Mouse (Mus musculus) ES-E14 (cell line): ENCODE measurements at regions not wholly inside any gene's neighbourhood (a gene's known extent, or its start where the extent isn't known, plus 50 kb on each side); places are given as distances from the start of the nearest gene placed in this dataset.

ENCODE experiments used
- DNase-seq: peaks from one replicate; pipeline ENCODE4 v3.0.0-alpha.2; 2013; ENCODE audit warnings: low read depth, low spot score
- H3K27ac ChIP-seq: 2 replicates; pipeline ENCODE4 v1.5.1; 2012; ENCODE audit warnings: low read depth, mild to moderate bottlenecking, low read length, moderate library complexity, mixed read lengths; ENCODE audit not compliant: poor library complexity, insufficient read depth, severe bottlenecking
- H3K36me3 ChIP-seq: 2 replicates; pipeline ENCODE4 v1.6.1; 2012; ENCODE audit warnings: mild to moderate bottlenecking, low read length, moderate library complexity, mixed read lengths; ENCODE audit not compliant: control insufficient read depth, poor library complexity, insufficient read depth, severe bottlenecking
- H3K4me1 ChIP-seq, 2 experiments: fragments of 150-350 bp in 1 of 2; sonication (generic) in 1 of 2; 2 replicates each; pipeline ENCODE4 v1.6.1; 2012; ENCODE audit warnings: low read length in 2 of 2, mild to moderate bottlenecking in 1 of 2, mixed read lengths in 1 of 2; ENCODE audit not compliant: control insufficient read depth in 2 of 2, insufficient read depth in 2 of 2, poor library complexity in 1 of 2
- H3K4me3 ChIP-seq, 2 experiments: fragments of 150-350 bp in 1 of 2; sonication (generic) in 1 of 2; 2 replicates each; pipeline ENCODE4 v1.5.1; 2012; ENCODE audit warnings: low read length in 2 of 2, low read depth in 1 of 2, mild to moderate bottlenecking in 1 of 2, mixed read lengths in 1 of 2; ENCODE audit not compliant: insufficient read depth in 1 of 2, poor library complexity in 1 of 2, severe bottlenecking in 1 of 2
- H3K9ac ChIP-seq: 2 replicates; pipeline ENCODE4 v1.6.1; 2012; ENCODE audit warnings: low read depth, mild to moderate bottlenecking, low read length, mixed read lengths; ENCODE audit not compliant: poor library complexity, insufficient read depth, severe bottlenecking
- H3K9me3 ChIP-seq: fragments of 150-350 bp; sonication (generic); 2 replicates; pipeline ENCODE4 v1.6.1; 2012; ENCODE audit warnings: low read depth, mild to moderate bottlenecking, low read length; ENCODE audit not compliant: control insufficient read depth, insufficient read depth
- CHD2 ChIP-seq: IDR thresholded peaks from 2 replicates; pipeline ENCODE4 v1.6.1; 2014; ENCODE audit warnings: mild to moderate bottlenecking, low read depth, low read length, inconsistent platforms
- HCFC1 ChIP-seq: IDR thresholded peaks from 2 replicates; pipeline ENCODE4 v1.6.1; 2012; ENCODE audit warnings: low read length, inconsistent platforms, borderline replicate concordance; ENCODE audit not compliant: insufficient read depth
- MAFK ChIP-seq: IDR thresholded peaks from 2 replicates; pipeline ENCODE4 v1.6.1; 2014; ENCODE audit warnings: mild to moderate bottlenecking, low read depth, low read length, inconsistent platforms; ENCODE audit not compliant: insufficient read depth
- ZC3H11A ChIP-seq: IDR thresholded peaks from 2 replicates; pipeline ENCODE4 v1.6.1; 2012; ENCODE audit warnings: low read depth, mild to moderate bottlenecking, inconsistent platforms, low read length, borderline replicate concordance
- ZNF384 ChIP-seq: IDR thresholded peaks from 2 replicates; pipeline ENCODE4 v1.6.1; 2012; ENCODE audit warnings: low read depth, low read length, inconsistent platforms
- in situ Hi-C, 2 experiments: fragments of 600-800 bp; cut with MboI; formaldehyde crosslinking; loops; one replicate each; pipeline ENCODE4 v1.15.1; 2025; ENCODE audit warnings: low sequenced_read_pairs in 2 of 2, inconsistent platforms in 1 of 2; ENCODE audit not compliant: unreplicated experiment in 2 of 2

- no peak for DNase-seq
- in situ Hi-C loops, result no loop called here
- H3K4me3 ChIP-seq, result no peak overlapping the region
- no peaks in the 10 kb centered on the region for H3K36me3 ChIP-seq
- no peaks in the 10 kb centered on the region for H3K9me3 ChIP-seq
- no peaks in the 10 kb centered on the region; a peak in 1 of 4 replicates for H3K4me1 ChIP-seq
- no peak overlapping the region for H3K9ac ChIP-seq
- no peak overlapping the region for H3K27ac ChIP-seq
- TF ChIP-seq ZC3H11A, result no peak
- TF ChIP-seq ZNF384, result no peak
- no peak for TF ChIP-seq HCFC1
- no peak for TF ChIP-seq CHD2
- no peak for TF ChIP-seq MAFK
Observed at GRCm38 (mm10) chr15:93913041-93913440, 317.4 kb upstream of the Prickle1 start.

GRCm38 (mm10) chr15:93910981-93911431 lies 315.3 kb upstream of the Prickle1 start:
- no peak overlapping the region for H3K4me3 ChIP-seq
- TF ChIP-seq HCFC1, result no peak
- TF ChIP-seq CHD2, result no peak
- TF ChIP-seq ZC3H11A, result no peak
- TF ChIP-seq MAFK, result no peak
- TF ChIP-seq ZNF384, result no peak
- no peak overlapping the region for H3K27ac ChIP-seq
- no peaks in the 10 kb centered on the region; a peak in 1 of 4 replicates for H3K4me1 ChIP-seq
- H3K9me3 ChIP-seq, result no peaks in the 10 kb centered on the region
- H3K36me3 ChIP-seq, result no peaks in the 10 kb centered on the region
- H3K9ac ChIP-seq, result no peak overlapping the region
- DNase-seq, result no peak
- in situ Hi-C loops, result no loop called here

DNA sequence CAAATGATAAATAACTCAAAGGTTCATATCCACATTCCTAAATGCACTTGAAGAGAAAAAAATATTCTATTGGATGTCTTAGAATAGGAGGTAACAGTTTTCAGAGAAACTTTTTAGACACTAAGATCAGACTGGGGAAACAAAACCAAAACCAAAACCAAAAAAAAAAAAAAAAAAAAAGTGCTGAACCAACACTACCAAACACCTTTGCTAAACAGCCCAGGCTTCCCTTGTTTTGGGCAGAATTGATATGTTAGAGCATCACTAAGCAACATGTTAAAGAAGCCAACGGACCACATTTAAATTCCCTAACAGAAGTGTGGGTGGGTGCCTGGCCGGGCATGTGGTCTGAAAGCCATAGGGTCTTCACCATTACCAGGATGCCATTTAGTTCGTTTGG lies 314.5 kb upstream of the Prickle1 start:
- Histone ChIP-seq H3K27ac (no peak overlapping the region), H3K4me1 (no peaks in the 10 kb centered on the region; a peak in 1 of 4 replicates), H3K36me3 (no peaks in the 10 kb centered on the region), H3K4me3 (no peak overlapping the region), H3K9ac (no peak overlapping the region), H3K9me3 (no peaks in the 10 kb centered on the region)
- no peak for DNase-seq
- in situ Hi-C loops, result no loop called here
- TF ChIP-seq ZNF384 (no peak), ZC3H11A (no peak), HCFC1 (no peak), MAFK (no peak), CHD2 (no peak)

DNA sequence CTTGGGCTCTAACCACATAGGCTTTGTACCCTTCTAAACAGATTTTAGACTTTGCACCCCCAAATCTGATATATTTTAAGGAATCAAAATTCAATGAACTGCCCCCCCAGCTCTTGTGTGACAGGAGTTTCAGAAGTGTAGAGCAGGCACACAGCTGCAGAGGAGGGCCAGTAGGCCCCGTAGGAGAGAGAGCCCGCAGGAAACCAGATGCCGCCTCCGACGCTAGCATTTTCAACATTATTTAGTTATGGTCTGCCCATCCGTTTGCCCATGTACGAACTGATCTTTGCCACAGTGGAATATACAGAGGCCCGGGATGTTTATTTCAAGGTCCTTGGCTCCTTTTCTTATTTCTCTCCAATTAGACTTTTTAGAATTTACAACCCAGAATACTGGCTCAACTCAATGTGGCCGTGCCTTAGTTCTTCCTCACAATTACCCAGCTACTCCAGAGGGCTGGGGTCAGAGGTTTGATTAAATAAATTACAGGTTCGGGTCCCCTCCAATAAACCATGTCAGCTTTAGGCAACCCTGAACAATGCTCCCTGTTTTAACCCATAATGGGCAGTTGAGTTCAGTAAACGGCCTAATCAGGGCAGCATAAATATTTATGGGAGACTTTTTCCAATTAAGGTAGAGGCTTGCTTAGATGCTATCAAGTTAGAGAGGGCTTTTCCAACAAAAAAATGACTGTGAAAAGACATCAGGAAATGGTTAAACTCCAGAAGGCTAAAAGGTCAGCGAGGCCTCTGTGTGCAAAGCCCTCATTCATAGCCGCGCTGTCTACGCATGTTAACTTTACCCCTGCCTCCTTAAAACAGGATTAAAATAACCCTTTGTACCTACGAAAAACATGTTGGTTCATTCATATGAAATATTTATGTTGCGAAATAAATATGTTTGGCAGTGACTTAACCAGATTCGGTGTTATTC lies 308.2 kb upstream of the Prickle1 start:
- Histone ChIP-seq H3K9me3 (no peaks in the 10 kb centered on the region), H3K4me3 (no peak overlapping the region), H3K36me3 (no peaks in the 10 kb centered on the region), H3K9ac (no peak overlapping the region), H3K4me1 (no peaks in the 10 kb centered on the region), H3K27ac (no peak overlapping the region)
- TF ChIP-seq CHD2 (no peak), HCFC1 (no peak), MAFK (no peak), ZNF384 (no peak), ZC3H11A (no peak)
- no peak for DNase-seq
- in situ Hi-C loops, result no loop called here
